Mouse (Mus musculus): Measurements from ENCODE around the gene Pitpnc1.

- TF ChIP-seq CTCF (IDR thresholded peaks at IDR 0.05; ENCODE audit: low read depth), result no peak
- TF ChIP-seq EP300 (IDR thresholded peaks at IDR 0.05; ENCODE audit: low read depth), result no peak
These were observed 204.6 kb downstream of the Pitpnc1 start for GRCm38 (mm10) chr11:107265861-107266260.
